Mouse (Mus musculus): ENCODE measurements around the gene Tjp1.

DNA sequence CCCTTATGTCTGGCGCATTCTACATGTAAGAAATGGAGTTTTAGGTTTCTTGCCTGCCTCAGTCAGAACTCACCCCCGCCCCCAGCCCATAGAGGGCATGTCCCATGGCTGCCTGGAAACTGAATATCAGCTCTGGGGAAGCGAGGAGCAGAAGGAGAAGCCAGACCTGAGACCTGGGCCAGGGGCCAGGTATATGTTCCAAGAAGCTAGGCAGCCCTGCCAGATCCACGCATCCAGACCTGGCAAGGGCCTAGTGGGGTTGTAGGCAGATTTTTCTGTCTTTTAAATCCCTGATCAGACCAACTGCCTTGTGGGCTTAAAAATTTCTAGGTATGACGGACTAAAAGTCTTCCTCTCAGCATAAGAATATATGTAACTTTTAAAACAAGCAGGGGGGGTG, 253.4 kb downstream of the Tjp1 start:
- TF ChIP-seq HCFC1 (IDR thresholded peaks at IDR 0.05; ENCODE audit: borderline replicate concordance, insufficient read depth, low read length), result no peak
- TF ChIP-seq MAFK (IDR thresholded peaks at IDR 0.05; ENCODE audit: insufficient read depth, low read depth, low read length), result no peak

All from ES-E14 (cell line).